Mouse (Mus musculus) lung, postnatal 4 days (tissue): ENCODE data around the gene Pthlh.

ENCODE experiments used
- DNase-seq, 2 experiments: peaks; one replicate each; pipeline ENCODE4 v3.0.0; 2021

The Pthlh gene

GRCm38 (mm10) chr6:147263587-147264565 lies at the start of gene Pthlh:
TSS of gene Pthlh (minus strand) at chr6:147264183.
- peak; percentile 66 to 76 for DNase-seq

- DNase-seq: no peak
Measured at GRCm38 (mm10) chr6:147313331-147313730, 49.3 kb upstream of the Pthlh start.

GRCm38 (mm10) chr6:147310435-147310978 lies 46.5 kb upstream of the Pthlh start:
- DNase-seq: no peak

GRCm38 (mm10) chr6:147310035-147310434 lies 46.1 kb upstream of the Pthlh start:
- DNase-seq: no peak

GRCm38 (mm10) chr6:147304236-147304635 lies 40.3 kb upstream of the Pthlh start:
- peak in 1 of 2 experiments; percentile 14 for DNase-seq

- DNase-seq: no peak
Measured at GRCm38 (mm10) chr6:147299607-147300006, 35.6 kb upstream of the Pthlh start.

GRCm38 (mm10) chr6:147279309-147279708 lies 15.3 kb upstream of the Pthlh start:
- DNase-seq: no peak

- peak; percentile 45 to 61 for DNase-seq
Measured at GRCm38 (mm10) chr6:147268143-147268790, 4.3 kb upstream of the Pthlh start.

- DNase-seq: no peak
Measured at GRCm38 (mm10) chr6:147266466-147266865, 2.5 kb upstream of the Pthlh start.

GRCm38 (mm10) chr6:147263178-147263577 lies 805 bp downstream of the Pthlh start:
- DNase-seq: no peak

GRCm38 (mm10) chr6:147261616-147262015 lies 2.4 kb downstream of the Pthlh start:
- DNase-seq: no peak

- DNase-seq: no peak
Measured at GRCm38 (mm10) chr6:147260766-147261165, 3.2 kb downstream of the Pthlh start.

GRCm38 (mm10) chr6:147247782-147248181 lies 16.2 kb downstream of the Pthlh start:
- DNase-seq: no peak

GRCm38 (mm10) chr6:147244294-147244693 lies 19.7 kb downstream of the Pthlh start:
- DNase-seq: no peak

- no peak for DNase-seq
Measured at GRCm38 (mm10) chr6:147243655-147244054, 20.3 kb downstream of the Pthlh start.

GRCm38 (mm10) chr6:147241541-147241940 lies 22.4 kb downstream of the Pthlh start:
- DNase-seq: no peak

GRCm38 (mm10) chr6:147240203-147240804 lies 23.7 kb downstream of the Pthlh start:
- peak; percentile 43 to 62 for DNase-seq

GRCm38 (mm10) chr6:147226696-147227095 lies 37.3 kb downstream of the Pthlh start:
- no peak for DNase-seq

- no peak for DNase-seq
Measured at GRCm38 (mm10) chr6:147219099-147219498, 44.9 kb downstream of the Pthlh start.

- DNase-seq: no peak
Measured at GRCm38 (mm10) chr6:147216156-147216555, 47.8 kb downstream of the Pthlh start.

- DNase-seq: no peak
Measured at GRCm38 (mm10) chr6:147207821-147208330, 56.1 kb downstream of the Pthlh start.
